Mouse (Mus musculus) liver, adult (tissue): ENCODE measurements at regions not wholly inside any gene's neighbourhood (a gene's known extent, or its start where the extent isn't known, plus 50 kb on each side); places are given as distances from the start of the nearest gene placed in this dataset.

Source experiments
- GATA4 ChIP-seq: IDR thresholded peaks from 2 replicates; pipeline ENCODE4 v1.6.1; 2014; ENCODE audit warnings: mild to moderate bottlenecking, low read length; ENCODE audit not compliant: insufficient replicate concordance

- no peak for TF ChIP-seq GATA4
Observed at GRCm38 (mm10) chr10:66741819-66742218, 354.1 kb upstream of the Jmjd1c start.

GRCm38 (mm10) chr10:66743254-66743653, 352.7 kb upstream of the Jmjd1c start:
- no peak for TF ChIP-seq GATA4

GRCm38 (mm10) chr10:66745871-66746270, 350.1 kb upstream of the Jmjd1c start:
- no peak for TF ChIP-seq GATA4

- TF ChIP-seq GATA4: no peak
Observed at GRCm38 (mm10) chr10:66752237-66752810, 343.6 kb upstream of the Jmjd1c start.

- no peak for TF ChIP-seq GATA4
Observed at GRCm38 (mm10) chr10:66756866-66757265, 339.1 kb upstream of the Jmjd1c start.

GRCm38 (mm10) chr10:66770161-66771030, 325.5 kb upstream of the Jmjd1c start:
- no peak for TF ChIP-seq GATA4

- TF ChIP-seq GATA4: no peak
Observed at GRCm38 (mm10) chr10:66780335-66781170, 315.4 kb upstream of the Jmjd1c start.

GRCm38 (mm10) chr10:66781171-66781510, 314.8 kb upstream of the Jmjd1c start:
- TF ChIP-seq GATA4: no peak

- no peak for TF ChIP-seq GATA4
Observed at GRCm38 (mm10) chr10:66782025-66782424, 313.9 kb upstream of the Jmjd1c start.

- TF ChIP-seq GATA4: no peak
Observed at GRCm38 (mm10) chr10:66787812-66788211, 308.1 kb upstream of the Jmjd1c start.

- no peak for TF ChIP-seq GATA4
Observed at GRCm38 (mm10) chr10:66796296-66796695, 299.6 kb upstream of the Jmjd1c start.

GRCm38 (mm10) chr10:66802691-66803090, 293.2 kb upstream of the Jmjd1c start:
- TF ChIP-seq GATA4: no peak

GRCm38 (mm10) chr10:66807261-66807968, 288.5 kb upstream of the Jmjd1c start:
- TF ChIP-seq GATA4: no peak

- no peak for TF ChIP-seq GATA4
Observed at GRCm38 (mm10) chr10:66812515-66813260, 283.2 kb upstream of the Jmjd1c start.

GRCm38 (mm10) chr10:66813850-66814564, 281.9 kb upstream of the Jmjd1c start:
- no peak for TF ChIP-seq GATA4
